Mouse (Mus musculus) hindbrain, embryonic 14.5 days (tissue): ENCODE data around the gene Eefsec. TPM values are rescaled to one million over a fixed set of nuclear protein-coding genes. Genes with fewer than 3 reads are reported as not detected.

ENCODE experiments used
- ATAC-seq: fragments of 200-750 bp; cut with Nextera tagmentation; 2 replicates; pipeline ENCODE4 v1.8.0; 2017; ENCODE audit warnings: moderate number of reproducible peaks, mild to moderate bottlenecking, moderate TSS enrichment, moderate library complexity; ENCODE audit not compliant: low FRiP score
- DNase-seq: peaks from one replicate; pipeline ENCODE4 v3.0.0-alpha.2; 2015; ENCODE audit warnings: low spot score
- H3K27ac ChIP-seq: fragments of 300-500 bp; sonication (generic); 2 replicates; pipeline ENCODE4 v1.5.1; 2014; ENCODE audit warnings: mild to moderate bottlenecking, moderate library complexity
- H3K27me3 ChIP-seq: fragments of 300-500 bp; sonication (generic); 2 replicates; pipeline ENCODE4 v1.6.1; 2014; ENCODE audit warnings: mild to moderate bottlenecking, low read length, mixed read lengths; ENCODE audit not compliant: control insufficient read depth, insufficient read depth
- H3K36me3 ChIP-seq: fragments of 300-500 bp; sonication (generic); replicated peaks from 2 replicates; pipeline ENCODE4 v1.6.1; 2014; ENCODE audit not compliant: control insufficient read depth, insufficient read depth
- H3K4me1 ChIP-seq: fragments of 300-500 bp; sonication (generic); replicated peaks from 2 replicates; pipeline ENCODE4 v1.6.1; 2014; ENCODE audit warnings: antibody characterized with exemption, low read length, mixed read lengths; ENCODE audit not compliant: control insufficient read depth, insufficient read depth
- H3K4me2 ChIP-seq: fragments of 300-500 bp; sonication (generic); replicated peaks from 2 replicates; pipeline ENCODE4 v1.6.1; 2014; ENCODE audit warnings: mild to moderate bottlenecking, moderate library complexity
- H3K4me3 ChIP-seq: fragments of 300-500 bp; sonication (generic); replicated peaks from 2 replicates; pipeline ENCODE4 v1.5.1; 2014; ENCODE audit warnings: mild to moderate bottlenecking, low read length
- H3K9ac ChIP-seq: fragments of 300-500 bp; sonication (generic); 2 replicates; pipeline ENCODE4 v1.6.1; 2014
- H3K9me3 ChIP-seq: fragments of 300-500 bp; sonication (generic); 2 replicates; pipeline ENCODE4 v1.6.1; 2016; ENCODE audit warnings: low read length; ENCODE audit not compliant: control insufficient read depth
- WGBS: fragments of 180-500 bp; shearing (Covaris S2); extraction: QIAGEN DNeasy Blood & Tissue Kit; methylation state at CpG from one replicate; pipeline ENCODE4 v1.1.7; 2014; 5-methylcytosine and 5-hydroxymethylcytosine counted together
- polyA plus RNA-seq: library from polyadenylated mRNA; unstranded; fragments of >200 nt; fragmentation: Nextera tagmentation; extraction: Ambion mirVana; gene quantifications from 2 replicates; pipeline ENCODE4 v1.2.1, GENCODE M21; 2014

Eefsec gene
- polyA plus RNA-seq, 1 experiment from 2014 or later, result 28.9 TPM

- 26% methylated on average over 8 of the region's 8 CpGs for WGBS
- ATAC-seq (peak; percentile 57; the same call in 1 of the 2 replicates), DNase-seq (peak; percentile 60)
- Histone ChIP-seq H3K4me2 (no peak overlapping the region), H3K4me3 (no peak overlapping the region), H3K9ac (no peak overlapping the region), H3K4me1 (peaks cover 13% of the 10 kb centered on the region), H3K36me3 (no peaks in the 10 kb centered on the region), H3K27me3 (no peaks in the 10 kb centered on the region), H3K9me3 (no peaks in the 10 kb centered on the region), H3K27ac (peak overlapping the region; percentile 68)
Measured at GRCm38 (mm10) chr6:88387836-88388724, 58.3 kb downstream of the Eefsec start.

- Histone ChIP-seq H3K4me3 (no peak overlapping the region), H3K27me3 (no peaks in the 10 kb centered on the region), H3K27ac (no peak overlapping the region), H3K9me3 (no peaks in the 10 kb centered on the region), H3K4me1 (peaks cover 13% of the 10 kb centered on the region), H3K4me2 (no peak overlapping the region), H3K9ac (no peak overlapping the region), H3K36me3 (no peaks in the 10 kb centered on the region)
- no peak for DNase-seq
- no peak for ATAC-seq
- 67% methylated on average over 8 of the region's 8 CpGs for WGBS
Measured at GRCm38 (mm10) chr6:88384420-88385053, 61.8 kb downstream of the Eefsec start.

GRCm38 (mm10) chr6:88383734-88384133, 62.6 kb downstream of the Eefsec start:
- H3K27me3 ChIP-seq, result no peaks in the 10 kb centered on the region
- H3K4me2 ChIP-seq, result no peak overlapping the region
- no peak overlapping the region for H3K4me3 ChIP-seq
- DNase-seq (no peak), ATAC-seq (no peak)
- H3K9ac ChIP-seq, result no peak overlapping the region
- no peaks in the 10 kb centered on the region for H3K9me3 ChIP-seq
- no peaks in the 10 kb centered on the region for H3K36me3 ChIP-seq
- no peak overlapping the region for H3K27ac ChIP-seq
- H3K4me1 ChIP-seq, result peaks cover 13% of the 10 kb centered on the region

- Histone ChIP-seq H3K9ac (no peak overlapping the region), H3K9me3 (no peaks in the 10 kb centered on the region), H3K4me3 (no peak overlapping the region), H3K27ac (no peak overlapping the region), H3K4me2 (no peak overlapping the region), H3K27me3 (no peaks in the 10 kb centered on the region), H3K4me1 (no peaks in the 10 kb centered on the region; the same call in 1 of the 2 replicates), H3K36me3 (no peaks in the 10 kb centered on the region)
- no peak for ATAC-seq
- 44% methylated on average over 3 of the region's 3 CpGs for WGBS
- DNase-seq, result no peak
Measured at GRCm38 (mm10) chr6:88379756-88380155, 66.6 kb downstream of the Eefsec start.

GRCm38 (mm10) chr6:88378829-88379228, 67.5 kb downstream of the Eefsec start:
- Histone ChIP-seq H3K4me3 (no peak overlapping the region), H3K36me3 (no peaks in the 10 kb centered on the region), H3K9ac (no peak overlapping the region), H3K4me1 (no peaks in the 10 kb centered on the region; the same call in 1 of the 2 replicates), H3K4me2 (no peak overlapping the region), H3K27ac (no peak overlapping the region), H3K9me3 (no peaks in the 10 kb centered on the region), H3K27me3 (no peaks in the 10 kb centered on the region)
- ATAC-seq, result no peak
- no peak for DNase-seq
- WGBS, result 81% methylated on average over 1 of the region's 1 CpGs

GRCm38 (mm10) chr6:88374247-88374646, 72.1 kb downstream of the Eefsec start:
- no peaks in the 10 kb centered on the region for H3K9me3 ChIP-seq
- peaks cover 12% of the 10 kb centered on the region; the same call in 1 of the 2 replicates for H3K4me1 ChIP-seq
- H3K4me2 ChIP-seq, result no peak overlapping the region
- no peaks in the 10 kb centered on the region for H3K36me3 ChIP-seq
- no peak overlapping the region for H3K4me3 ChIP-seq
- H3K9ac ChIP-seq, result no peak overlapping the region
- H3K27ac ChIP-seq, result no peak overlapping the region
- no peak for DNase-seq
- H3K27me3 ChIP-seq, result no peaks in the 10 kb centered on the region
- ATAC-seq, result no peak
- 65% methylated on average over 7 of the region's 7 CpGs for WGBS

- H3K27ac ChIP-seq, result no peak overlapping the region
- 53% methylated on average over 8 of the region's 8 CpGs for WGBS
- H3K4me1 ChIP-seq, result peaks cover 12% of the 10 kb centered on the region; the same call in 1 of the 2 replicates
- H3K4me2 ChIP-seq, result no peak overlapping the region
- ATAC-seq (0 out of 2 replicates have a peak, but pooled peaks have one; percentile 27), DNase-seq (peak; percentile 62)
- 0 out of 2 replicates have a peak overlapping the region, but pooled peaks have one; percentile 20 for H3K9ac ChIP-seq
- no peaks in the 10 kb centered on the region for H3K27me3 ChIP-seq
- no peaks in the 10 kb centered on the region for H3K36me3 ChIP-seq
- no peak overlapping the region for H3K4me3 ChIP-seq
- H3K9me3 ChIP-seq, result no peaks in the 10 kb centered on the region
Measured at GRCm38 (mm10) chr6:88369851-88370635, 76.3 kb downstream of the Eefsec start.

GRCm38 (mm10) chr6:88363475-88364012, 82.8 kb downstream of the Eefsec start:
- no peaks in the 10 kb centered on the region for H3K4me1 ChIP-seq
- H3K4me3 ChIP-seq, result no peak overlapping the region
- H3K36me3 ChIP-seq, result no peaks in the 10 kb centered on the region
- H3K4me2 ChIP-seq, result no peak overlapping the region
- H3K27me3 ChIP-seq, result no peaks in the 10 kb centered on the region
- H3K9me3 ChIP-seq, result no peaks in the 10 kb centered on the region
- no peak overlapping the region for H3K27ac ChIP-seq
- 80% methylated on average over 1 of the region's 1 CpGs for WGBS
- ATAC-seq (no peak), DNase-seq (no peak)
- H3K9ac ChIP-seq, result no peak overlapping the region

GRCm38 (mm10) chr6:88361096-88361495, 85.2 kb downstream of the Eefsec start:
- 95% methylated on average over 1 of the region's 1 CpGs for WGBS
- no peak for DNase-seq

More at GRCm38 (mm10) chr6:88361096-88361495, 85.2 kb downstream of the Eefsec start:
- Histone ChIP-seq H3K4me3 (no peak overlapping the region), H3K9ac (no peak overlapping the region), H3K27me3 (no peaks in the 10 kb centered on the region), H3K27ac (no peak overlapping the region), H3K4me2 (no peak overlapping the region), H3K9me3 (no peaks in the 10 kb centered on the region), H3K36me3 (no peaks in the 10 kb centered on the region), H3K4me1 (no peaks in the 10 kb centered on the region)
- no peak for ATAC-seq
